Mouse (Mus musculus) liver, postnatal 0 days (tissue): ENCODE data around the gene Man1a2. TPM values are rescaled to one million over a fixed set of nuclear protein-coding genes. Genes with fewer than 3 reads are reported as not detected.
A peak's percentile ranks its signal among the peaks of the same experiment; 100 is the strongest.

ENCODE experiments used
- ATAC-seq: fragments of 200-750 bp; cut with Nextera tagmentation; 2 replicates; pipeline ENCODE4 v1.8.0; 2017; ENCODE audit warnings: mild to moderate bottlenecking, moderate library complexity
- DNase-seq: peaks from one replicate; pipeline ENCODE4 v3.0.0-alpha.2; 2016
- H3K27ac ChIP-seq: fragments of 300-500 bp; sonication (generic); 2 replicates; pipeline ENCODE4 v1.5.1; 2014; ENCODE audit warnings: antibody characterized with exemption, moderate library complexity, mild to moderate bottlenecking, low read depth
- H3K27me3 ChIP-seq: fragments of 300-500 bp; sonication (generic); 2 replicates; pipeline ENCODE4 v1.6.1; 2014; ENCODE audit warnings: low read length, control low read depth, mixed read lengths; ENCODE audit not compliant: insufficient read depth
- H3K36me3 ChIP-seq: fragments of 300-500 bp; sonication (generic); replicated peaks from 2 replicates; pipeline ENCODE4 v1.6.1; 2014; ENCODE audit warnings: mild to moderate bottlenecking, control low read depth, low read length, moderate library complexity, mixed read lengths; ENCODE audit not compliant: insufficient read depth
- H3K4me1 ChIP-seq: fragments of 300-500 bp; sonication (generic); 2 replicates; pipeline ENCODE4 v1.6.1; 2014; ENCODE audit warnings: antibody characterized with exemption, mild to moderate bottlenecking, control low read depth; ENCODE audit not compliant: insufficient read depth
- H3K4me2 ChIP-seq: fragments of 300-500 bp; sonication (generic); 2 replicates; pipeline ENCODE4 v1.6.1; 2014; ENCODE audit warnings: low read depth, mild to moderate bottlenecking, low read length, moderate library complexity, mixed read lengths
- H3K4me3 ChIP-seq: fragments of 300-500 bp; sonication (generic); 2 replicates; pipeline ENCODE4 v1.5.1; 2014; ENCODE audit warnings: low read depth, low read length
- H3K9ac ChIP-seq: fragments of 300-500 bp; sonication (generic); replicated peaks from 2 replicates; pipeline ENCODE4 v1.6.1; 2014; ENCODE audit warnings: mild to moderate bottlenecking, moderate library complexity
- H3K9me3 ChIP-seq: fragments of 300-500 bp; sonication (generic); 2 replicates; pipeline ENCODE4 v1.6.1; 2016; ENCODE audit warnings: mild to moderate bottlenecking, control low read depth, low read length, mixed read lengths
- CTCF ChIP-seq: sonication (generic); IDR thresholded peaks from 2 replicates; pipeline ENCODE4 v1.5.1; 2016; ENCODE audit warnings: antibody characterized with exemption, low read depth
- EP300 ChIP-seq: IDR thresholded peaks from 2 replicates; pipeline ENCODE4 v1.6.1; 2016; ENCODE audit warnings: antibody characterized with exemption, low read depth, mild to moderate bottlenecking
- WGBS: fragments of 180-500 bp; shearing (Covaris S2); extraction: QIAGEN DNeasy Blood & Tissue Kit; methylation state at CpG from one replicate; pipeline ENCODE4 v1.1.7; 2014; ENCODE audit not compliant: insufficient replicate concordance; 5-methylcytosine and 5-hydroxymethylcytosine counted together
- polyA plus RNA-seq: library from polyadenylated mRNA; unstranded; fragments of >200 nt; fragmentation: Nextera tagmentation; extraction: Ambion mirVana; gene quantifications from 2 replicates; pipeline ENCODE4 v1.2.1, GENCODE M21; 2015

Man1a2 gene
- polyA plus RNA-seq, 1 experiment from 2014 or later, result 40.4 TPM

DNA sequence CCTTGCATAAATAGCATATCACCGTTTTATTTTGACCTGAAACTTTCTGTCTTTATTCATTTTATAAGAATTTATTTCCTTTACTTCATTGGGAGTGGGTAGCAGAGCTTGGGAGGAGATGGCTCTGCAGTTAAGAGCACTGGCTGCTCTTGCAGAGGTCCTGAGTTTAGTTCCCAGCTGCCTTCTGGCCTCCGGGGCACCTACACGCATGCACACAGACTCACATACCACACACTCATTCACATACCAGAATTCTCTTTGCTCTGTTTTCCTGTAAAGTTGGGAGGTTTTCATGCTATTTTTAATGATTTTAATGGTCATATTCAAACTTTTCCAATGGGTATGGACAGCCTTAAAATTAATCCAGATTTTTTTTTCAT lies 137.4 kb downstream of the Man1a2 start:
- TF ChIP-seq EP300, result no peak
- TF ChIP-seq CTCF, result no peak
- H3K27me3 ChIP-seq, result no peaks in the 10 kb centered on the region
- 67% methylated on average over 3 of the region's 3 CpGs for WGBS
- peak overlapping the region; percentile 2; the same call in 1 of the 2 replicates for H3K4me2 ChIP-seq
- ATAC-seq, result peak; percentile 39
- H3K9ac ChIP-seq, result no peak overlapping the region
- peaks cover 9% of the 10 kb centered on the region for H3K4me1 ChIP-seq
- DNase-seq, result no peak
- no peaks in the 10 kb centered on the region; the same call in 1 of the 2 replicates for H3K9me3 ChIP-seq
- no peaks in the 10 kb centered on the region for H3K36me3 ChIP-seq
- no peak overlapping the region for H3K4me3 ChIP-seq
- peak overlapping the region; percentile 16 for H3K27ac ChIP-seq

GRCm38 (mm10) chr3:100547162-100547912 lies 138.0 kb downstream of the Man1a2 start:
- Histone ChIP-seq H3K4me1 (peaks cover 9% of the 10 kb centered on the region), H3K36me3 (no peaks in the 10 kb centered on the region), H3K27ac (peak overlapping the region; percentile 56), H3K27me3 (no peaks in the 10 kb centered on the region), H3K9ac (no peak overlapping the region), H3K9me3 (no peaks in the 10 kb centered on the region; the same call in 1 of the 2 replicates), H3K4me3 (no peak overlapping the region), H3K4me2 (peak overlapping the region; percentile 2; the same call in 1 of the 2 replicates)
- 45% methylated on average over 10 of the region's 10 CpGs for WGBS
- TF ChIP-seq CTCF, result peak; percentile 35
- TF ChIP-seq EP300, result peak; percentile 99
- DNase-seq, result peak; percentile 23
- ATAC-seq, result peak; percentile 99

- no peaks in the 10 kb centered on the region for H3K9me3 ChIP-seq
- no peak overlapping the region for H3K27ac ChIP-seq
- H3K4me3 ChIP-seq, result no peak overlapping the region
- H3K27me3 ChIP-seq, result 0 out of 2 replicates have a peak, but pooled peaks cover 3% of the 10 kb centered on the region
- WGBS, result 91% methylated on average over 2 of the region's 2 CpGs
- no peak overlapping the region for H3K4me2 ChIP-seq
- no peaks in the 10 kb centered on the region for H3K36me3 ChIP-seq
- ATAC-seq (no peak), DNase-seq (no peak)
- H3K9ac ChIP-seq, result no peak overlapping the region
- TF ChIP-seq EP300, result no peak
- TF ChIP-seq CTCF, result no peak
- H3K4me1 ChIP-seq, result no peaks in the 10 kb centered on the region; the same call in 1 of the 2 replicates
These were observed 148.6 kb downstream of the Man1a2 start for GRCm38 (mm10) chr3:100536686-100537085.

DNA sequence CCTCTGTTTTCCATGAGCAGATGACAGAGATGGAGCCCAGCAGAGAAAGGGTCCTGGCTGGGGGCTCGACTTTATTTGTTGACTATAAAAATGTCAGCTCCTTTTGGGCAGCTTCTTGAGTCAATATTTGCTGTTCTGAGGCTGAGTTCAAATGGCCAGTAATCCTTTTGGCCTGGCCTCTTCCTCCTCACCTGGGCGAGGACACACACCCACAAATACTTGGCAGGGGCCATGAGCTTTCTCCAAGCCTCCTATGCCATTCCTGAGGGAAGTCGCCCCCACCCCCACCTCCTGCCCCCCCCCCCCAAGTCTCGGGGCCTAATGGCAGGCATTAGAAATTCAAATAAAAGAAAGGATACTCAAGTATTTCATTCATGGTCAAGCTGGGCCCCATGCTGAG lies 149.4 kb downstream of the Man1a2 start:
- DNase-seq (no peak), ATAC-seq (no peak)
- 0 out of 2 replicates have a peak, but pooled peaks cover 3% of the 10 kb centered on the region for H3K27me3 ChIP-seq
- no peak overlapping the region for H3K4me2 ChIP-seq
- H3K36me3 ChIP-seq, result no peaks in the 10 kb centered on the region
- H3K27ac ChIP-seq, result no peak overlapping the region
- no peak overlapping the region for H3K4me3 ChIP-seq
- H3K9ac ChIP-seq, result no peak overlapping the region
- no peaks in the 10 kb centered on the region; the same call in 1 of the 2 replicates for H3K4me1 ChIP-seq
- no peaks in the 10 kb centered on the region for H3K9me3 ChIP-seq
- no peak for TF ChIP-seq EP300
- no peak for TF ChIP-seq CTCF
- 45% methylated on average over 4 of the region's 4 CpGs for WGBS

DNA sequence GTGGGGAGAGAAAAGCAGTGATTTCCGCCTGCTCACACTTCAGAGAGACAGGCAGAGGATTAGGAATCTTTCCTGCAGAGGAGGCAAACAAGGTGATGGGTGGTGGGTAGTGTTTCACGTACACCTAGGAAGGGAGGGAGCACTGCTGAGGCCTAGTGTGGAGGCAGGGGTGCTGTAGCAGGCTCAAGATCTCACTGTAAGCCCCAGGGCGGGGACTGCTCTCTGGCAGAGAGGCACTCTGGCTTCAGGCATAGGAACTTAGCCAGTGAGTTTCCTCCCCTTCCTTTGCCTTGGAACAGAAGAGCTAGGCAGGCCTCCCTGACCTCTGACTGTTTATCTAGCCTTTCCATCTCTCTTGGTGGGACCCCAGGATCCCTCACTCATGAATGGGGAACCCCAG lies 150.0 kb downstream of the Man1a2 start:
- H3K9me3 ChIP-seq, result no peaks in the 10 kb centered on the region
- no peak overlapping the region for H3K9ac ChIP-seq
- H3K4me1 ChIP-seq, result no peaks in the 10 kb centered on the region; the same call in 1 of the 2 replicates
- TF ChIP-seq EP300 (no peak), CTCF (no peak)
- no peak overlapping the region for H3K27ac ChIP-seq
- H3K4me3 ChIP-seq, result no peak overlapping the region
- WGBS, result 57% methylated on average over 3 of the region's 3 CpGs
- H3K27me3 ChIP-seq, result 0 out of 2 replicates have a peak, but pooled peaks cover 3% of the 10 kb centered on the region
- ATAC-seq, result no peak
- no peak for DNase-seq
- no peak overlapping the region for H3K4me2 ChIP-seq
- no peaks in the 10 kb centered on the region for H3K36me3 ChIP-seq

DNA sequence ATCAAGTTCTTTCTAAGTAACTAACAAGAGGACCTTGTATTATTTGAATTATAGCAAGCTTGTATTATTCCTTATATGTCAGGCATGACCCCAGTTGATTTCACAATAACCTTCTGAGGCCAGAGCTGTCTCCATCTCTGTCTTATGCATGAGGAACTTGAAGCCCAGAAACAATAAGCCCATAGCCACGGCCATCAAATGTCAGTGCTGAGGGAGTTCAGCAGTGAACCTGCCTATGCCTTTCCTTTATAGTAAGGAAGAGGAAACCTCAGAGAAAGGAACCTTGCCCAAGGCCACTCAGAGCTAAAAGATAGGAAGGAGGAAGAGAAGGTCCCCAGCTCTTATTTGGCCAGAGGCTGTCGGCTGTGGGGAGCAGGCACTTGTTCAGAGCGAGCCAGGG lies 150.9 kb downstream of the Man1a2 start:
- DNase-seq, result no peak
- Histone ChIP-seq H3K9ac (no peak overlapping the region), H3K27ac (no peak overlapping the region), H3K4me3 (no peak overlapping the region), H3K4me2 (no peak overlapping the region), H3K4me1 (no peaks in the 10 kb centered on the region; the same call in 1 of the 2 replicates), H3K36me3 (no peaks in the 10 kb centered on the region), H3K27me3 (0 out of 2 replicates have a peak, but pooled peaks cover 3% of the 10 kb centered on the region), H3K9me3 (no peaks in the 10 kb centered on the region)
- WGBS, result 48% methylated on average over 3 of the region's 3 CpGs
- TF ChIP-seq EP300 (no peak), CTCF (no peak)
- no peak for ATAC-seq
